Comparison of ENCODE assay signal across 9 mouse cellular contexts in genomic region chr6:52168191-52169055, GRCm38 (mm10). TPM values are rescaled to one million over a fixed set of nuclear protein-coding genes. Genes with fewer than 3 reads are reported as not detected.
DNase-seq lines count a peak whose midpoint lies in the region; ATAC-seq and TF ChIP-seq lines count a peak whose summit lies in the region.
"Had no signal": no experiment of that assay in that cellular context is flagged by ENCODE, and none has a peak within 500 bp of the region (broad histone marks: within the 10 kb centered on the region; RNA-seq: fewer than 3 reads in every experiment).

No protein-coding gene starts in this region.

- DNase-seq in heart, embryonic 10.5 days (ENCODE audit: low spot score): no peak
- DNase-seq in heart, postnatal 14 days: no peak
- DNase-seq in embryonic facial prominence, embryonic 14.5 days (ENCODE audit: low spot score): no peak
- no peak for DNase-seq in limb, embryonic 14.5 days (ENCODE audit: low spot score)
- no peak for DNase-seq in layer of hippocampus, adult 11-12 months (ENCODE audit: low spot score)
- no peak for DNase-seq in Muller cell, postnatal 12 days (ENCODE audit: inconsistent ontology term)

- H3K4me1 ChIP-seq in heart, embryonic 10.5 days: peaks cover 54% of the 10 kb centered on the region
- peaks cover 69% of the 10 kb centered on the region for H3K4me1 ChIP-seq in E14TG2a.4 (replicated peaks; ENCODE audit: low read depth, low read length)
- no peaks in the 10 kb centered on the region for H3K4me1 ChIP-seq in embryonic facial prominence, embryonic 14.5 days (ENCODE audit: control insufficient read depth, insufficient read depth, low read length)
- peaks cover 29% of the 10 kb centered on the region for H3K4me1 ChIP-seq in limb, embryonic 14.5 days (ENCODE audit: control insufficient read depth, insufficient read depth, low read length)
- H3K4me1 ChIP-seq in midbrain, embryonic 13.5 days (replicated peaks): peaks cover 7% of the 10 kb centered on the region

- peak overlapping the region; percentile 76 for H3K27ac ChIP-seq in heart, embryonic 10.5 days
- H3K27ac ChIP-seq in embryonic facial prominence, embryonic 14.5 days (replicated peaks; ENCODE audit: low read depth, low read length): peak overlapping the region; percentile 83; the same call in 1 of the 2 replicates
- H3K27ac ChIP-seq in limb, embryonic 14.5 days (replicated peaks; ENCODE audit: low read depth, low read length): no peak overlapping the region
- H3K27ac ChIP-seq in midbrain, embryonic 13.5 days: no peak overlapping the region

- no peaks in the 10 kb centered on the region for H3K9me3 ChIP-seq in heart, embryonic 10.5 days
- H3K9me3 ChIP-seq in E14TG2a.4 (ENCODE audit: low read length): no peaks in the 10 kb centered on the region; the same call in 1 of the 2 replicates
- H3K9me3 ChIP-seq in embryonic facial prominence, embryonic 14.5 days (ENCODE audit: control insufficient read depth, low read length): no peaks in the 10 kb centered on the region
- no peaks in the 10 kb centered on the region for H3K9me3 ChIP-seq in limb, embryonic 14.5 days (ENCODE audit: control insufficient read depth, low read length)
- no peaks in the 10 kb centered on the region for H3K9me3 ChIP-seq in midbrain, embryonic 13.5 days

- peak overlapping the region; percentile 58 for H3K4me3 ChIP-seq in heart, embryonic 10.5 days
- H3K4me3 ChIP-seq in E14TG2a.4 (replicated peaks; ENCODE audit: low read length): peak overlapping the region; percentile 41
- H3K4me3 ChIP-seq in embryonic facial prominence, embryonic 14.5 days (ENCODE audit: low read depth, low read length): peak overlapping the region; percentile 36; the same call in 1 of the 2 replicates
- 0 out of 2 replicates have a peak overlapping the region, but pooled peaks have one; percentile 5 for H3K4me3 ChIP-seq in limb, embryonic 14.5 days (replicated peaks; ENCODE audit: low read length)
- no peak overlapping the region for H3K4me3 ChIP-seq in midbrain, embryonic 13.5 days (replicated peaks)

- WGBS in heart, embryonic 10.5 days: 3% methylated on average over 42 of the region's 42 CpGs
- WGBS in embryonic facial prominence, embryonic 14.5 days: 2% methylated on average over 32 of the region's 42 CpGs
- WGBS in limb, embryonic 14.5 days: 23% methylated on average over 34 of the region's 42 CpGs
- 2% methylated on average over 40 of the region's 42 CpGs for WGBS in midbrain, embryonic 13.5 days

- no peak for TF ChIP-seq CTCF in E14TG2a.4 (conservative IDR thresholded peaks at IDR 0.05; ENCODE audit: low read length)

- H3K4me2 ChIP-seq in embryonic facial prominence, embryonic 14.5 days (ENCODE audit: low read depth, low read length): peak overlapping the region; percentile 99; the same call in 1 of the 2 replicates
- peak overlapping the region; percentile 20; the same call in 1 of the 2 replicates for H3K4me2 ChIP-seq in limb, embryonic 14.5 days (replicated peaks; ENCODE audit: low read depth, low read length, severe bottlenecking)
- H3K4me2 ChIP-seq in midbrain, embryonic 13.5 days (replicated peaks): no peak overlapping the region

- no peak for ATAC-seq in embryonic facial prominence, embryonic 14.5 days (ENCODE audit: low read depth)
- no peak for ATAC-seq in limb, embryonic 14.5 days (ENCODE audit: low FRiP score, low read depth)
- ATAC-seq in midbrain, embryonic 13.5 days: no peak

- H3K9ac ChIP-seq in embryonic facial prominence, embryonic 14.5 days (ENCODE audit: low read depth, low read length): peak overlapping the region; percentile 57; the same call in 1 of the 2 replicates
- no peak overlapping the region for H3K9ac ChIP-seq in limb, embryonic 14.5 days (ENCODE audit: low read depth, low read length, severe bottlenecking)
- no peak overlapping the region for H3K9ac ChIP-seq in midbrain, embryonic 13.5 days (replicated peaks)

- intact Hi-C loops in heart, postnatal 14 days (cut with DNase I): loop anchor here (5.0 kb wide), 1 partner anchor 986 kb away; no protein-coding TSS in a partner anchor

- H3K27me3 ChIP-seq in heart, embryonic 10.5 days (ENCODE audit: insufficient read depth, poor library complexity, severe bottlenecking): peaks cover 98% of the 10 kb centered on the region
- peaks cover 99% of the 10 kb centered on the region for H3K27me3 ChIP-seq in E14TG2a.4 (ENCODE audit: insufficient read depth, low read length)
- peaks cover 94% of the 10 kb centered on the region for H3K27me3 ChIP-seq in embryonic facial prominence, embryonic 14.5 days (replicated peaks; ENCODE audit: control insufficient read depth, insufficient read depth, low read length)
- peaks cover 79% of the 10 kb centered on the region for H3K27me3 ChIP-seq in limb, embryonic 14.5 days (ENCODE audit: control insufficient read depth, insufficient read depth, low read length)
- peaks cover 98% of the 10 kb centered on the region for H3K27me3 ChIP-seq in midbrain, embryonic 13.5 days

- TF ChIP-seq POLR2A in limb, embryonic 14.5 days (IDR thresholded peaks at IDR 0.05; ENCODE audit: borderline replicate concordance, extremely low read depth, insufficient read depth, insufficient read length): no peak

- H3K36me3 ChIP-seq in heart, embryonic 10.5 days: no peaks in the 10 kb centered on the region
- no peaks in the 10 kb centered on the region for H3K36me3 ChIP-seq in E14TG2a.4 (ENCODE audit: insufficient read depth, low read length)
- no peaks in the 10 kb centered on the region for H3K36me3 ChIP-seq in embryonic facial prominence, embryonic 14.5 days (ENCODE audit: control insufficient read depth, insufficient read depth, low read length)
- peaks cover 20% of the 10 kb centered on the region for H3K36me3 ChIP-seq in limb, embryonic 14.5 days (ENCODE audit: control insufficient read depth, insufficient read depth, low read length)
- no peaks in the 10 kb centered on the region for H3K36me3 ChIP-seq in midbrain, embryonic 13.5 days

RNA-seq across cellular contexts. Expression of gene Hoxa2, which starts 3.8 kb away (rescaled TPM):
- 4.3 and 10.3 TPM in 2 replicates for polyA plus RNA-seq in heart, embryonic 10.5 days (2016; fragmentation: Nextera tagmentation; extraction: Ambion mirVana)
- under 1 TPM; 0.24 to 0.76 TPM for total RNA-seq in heart, postnatal 14 days (2021)
- 7.2 and 11.1 TPM in 2 replicates for polyA plus RNA-seq in embryonic facial prominence, embryonic 14.5 days (2014; fragmentation: Nextera tagmentation; extraction: Ambion mirVana)
- 3.1 and 3.6 TPM in 2 replicates for polyA plus RNA-seq in limb, embryonic 14.5 days (2012; rRNA removed)
- polyA plus RNA-seq in limb, embryonic 14.5 days (2014; fragmentation: Nextera tagmentation; extraction: Ambion mirVana): 0.80 and 1.0 TPM in 2 replicates
- 0.18 TPM in 1 of 2 replicates, not detected in the other for polyA plus RNA-seq in midbrain, embryonic 13.5 days (2015; fragmentation: Nextera tagmentation; extraction: Ambion mirVana)

RNA-seq across cellular contexts. Expression of gene 5730596B20Rik, which starts 8.9 kb away (rescaled TPM):
- polyA plus RNA-seq in heart, embryonic 10.5 days (2016; fragmentation: Nextera tagmentation; extraction: Ambion mirVana): 0.07 and 1.5 TPM in 2 replicates
- total RNA-seq in heart, postnatal 14 days (2021): under 1 TPM; 0.17 to 0.20 TPM
- 0.10 and 0.46 TPM in 2 replicates for polyA plus RNA-seq in embryonic facial prominence, embryonic 14.5 days (2014; fragmentation: Nextera tagmentation; extraction: Ambion mirVana)
- 0.27 and 0.44 TPM in 2 replicates for polyA plus RNA-seq in limb, embryonic 14.5 days (2012; rRNA removed)
- 0.29 and 0.70 TPM in 2 replicates for polyA plus RNA-seq in limb, embryonic 14.5 days (2014; fragmentation: Nextera tagmentation; extraction: Ambion mirVana)
- polyA plus RNA-seq in midbrain, embryonic 13.5 days (2015; fragmentation: Nextera tagmentation; extraction: Ambion mirVana): not detected in 2 replicates
- polyA plus RNA-seq: spleen, adult 2 months had no signal

RNA-seq across cellular contexts. Expression of gene Hoxa1, which starts 10.3 kb away (rescaled TPM):
- 1.00 and 4.1 TPM in 2 replicates for polyA plus RNA-seq in heart, embryonic 10.5 days (2016; fragmentation: Nextera tagmentation; extraction: Ambion mirVana)
- under 1 TPM; 0.15 to 0.22 TPM for total RNA-seq in heart, postnatal 14 days (2021)
- polyA plus RNA-seq in embryonic facial prominence, embryonic 14.5 days (2014; fragmentation: Nextera tagmentation; extraction: Ambion mirVana): 1.4 and 1.7 TPM in 2 replicates
- 1.4 and 1.6 TPM in 2 replicates for polyA plus RNA-seq in limb, embryonic 14.5 days (2012; rRNA removed)
- polyA plus RNA-seq in limb, embryonic 14.5 days (2014; fragmentation: Nextera tagmentation; extraction: Ambion mirVana): 1.4 and 1.7 TPM in 2 replicates
- 0.07 and 0.09 TPM in 2 replicates for polyA plus RNA-seq in midbrain, embryonic 13.5 days (2015; fragmentation: Nextera tagmentation; extraction: Ambion mirVana)

RNA-seq across cellular contexts. Expression of gene Hoxa4, which starts 23.1 kb away (rescaled TPM):
- 0.17 and 1.4 TPM in 2 replicates for polyA plus RNA-seq in heart, embryonic 10.5 days (2016; fragmentation: Nextera tagmentation; extraction: Ambion mirVana)
- under 1 TPM; 0.44 to 0.62 TPM for total RNA-seq in heart, postnatal 14 days (2021)
- polyA plus RNA-seq in embryonic facial prominence, embryonic 14.5 days (2014; fragmentation: Nextera tagmentation; extraction: Ambion mirVana): 1.1 and 1.6 TPM in 2 replicates
- 2.2 and 2.8 TPM in 2 replicates for polyA plus RNA-seq in limb, embryonic 14.5 days (2012; rRNA removed)
- polyA plus RNA-seq in limb, embryonic 14.5 days (2014; fragmentation: Nextera tagmentation; extraction: Ambion mirVana): 0.57 and 1.0 TPM in 2 replicates
- polyA plus RNA-seq in midbrain, embryonic 13.5 days (2015; fragmentation: Nextera tagmentation; extraction: Ambion mirVana): not detected in 2 replicates

RNA-seq across cellular contexts. Expression of gene Hoxa5, which starts 36.0 kb away (rescaled TPM):
- polyA plus RNA-seq in heart, embryonic 10.5 days (2016; fragmentation: Nextera tagmentation; extraction: Ambion mirVana): 0.58 and 6.0 TPM in 2 replicates
- total RNA-seq in heart, postnatal 14 days (2021): 1 to 10 TPM; 1.4 to 2.1 TPM
- 2.4 and 3.3 TPM in 2 replicates for polyA plus RNA-seq in embryonic facial prominence, embryonic 14.5 days (2014; fragmentation: Nextera tagmentation; extraction: Ambion mirVana)
- 11.0 and 12.3 TPM in 2 replicates for polyA plus RNA-seq in limb, embryonic 14.5 days (2012; rRNA removed)
- 3.4 and 3.8 TPM in 2 replicates for polyA plus RNA-seq in limb, embryonic 14.5 days (2014; fragmentation: Nextera tagmentation; extraction: Ambion mirVana)
- 0.08 and 0.17 TPM in 2 replicates for polyA plus RNA-seq in midbrain, embryonic 13.5 days (2015; fragmentation: Nextera tagmentation; extraction: Ambion mirVana)

Comparison
In these comparisons a context has a peak if more than half of its experiments do, and no peak if none do; other contexts are left out.
1. H3K27ac ChIP-seq: peak in heart, embryonic 10.5 days (single experiment) and embryonic facial prominence, embryonic 14.5 days (single experiment); none in limb, embryonic 14.5 days (single experiment) and midbrain, embryonic 13.5 days (single experiment).